Mouse (Mus musculus): ENCODE results near the gene Krtap3-2. TPM values are rescaled to one million over a fixed set of nuclear protein-coding genes. Genes with fewer than 3 reads are reported as not detected.
"Not testable (repeated sequence)": the region's sequence is repeated elsewhere in the genome, so short reads cannot be mapped to it uniquely, and the experiment has no call there.

Gene Krtap3-2
- not detected for total RNA-seq (2021)
- long read RNA-seq, experiment 1 = 0 reads
- long read RNA-seq, experiment 2 = 0 reads

DNA sequence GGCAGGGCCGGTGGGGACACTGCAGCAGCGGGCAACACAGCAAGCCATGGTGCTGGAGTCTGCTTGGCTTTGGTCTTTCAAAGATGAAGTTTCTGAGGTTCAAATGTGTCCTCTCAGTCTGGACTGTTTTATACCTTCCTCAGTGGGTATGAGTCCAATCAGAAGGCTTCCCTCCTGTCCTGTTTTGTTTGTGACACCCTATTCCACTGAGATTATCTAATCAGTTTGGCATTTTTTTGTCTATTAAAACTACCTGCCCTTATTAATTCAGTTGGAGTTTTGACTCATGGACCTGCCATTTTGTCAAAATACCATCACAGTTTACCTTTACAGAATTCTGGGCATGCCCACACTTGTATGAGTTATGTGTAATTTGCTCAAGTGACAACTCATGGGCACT, at the start of gene Krtap3-2:
Gene Krtap3-2 (minus strand): TSS at position 101 of the 400 bp plus-strand sequence.
- no peak for DNase-seq

DNA sequence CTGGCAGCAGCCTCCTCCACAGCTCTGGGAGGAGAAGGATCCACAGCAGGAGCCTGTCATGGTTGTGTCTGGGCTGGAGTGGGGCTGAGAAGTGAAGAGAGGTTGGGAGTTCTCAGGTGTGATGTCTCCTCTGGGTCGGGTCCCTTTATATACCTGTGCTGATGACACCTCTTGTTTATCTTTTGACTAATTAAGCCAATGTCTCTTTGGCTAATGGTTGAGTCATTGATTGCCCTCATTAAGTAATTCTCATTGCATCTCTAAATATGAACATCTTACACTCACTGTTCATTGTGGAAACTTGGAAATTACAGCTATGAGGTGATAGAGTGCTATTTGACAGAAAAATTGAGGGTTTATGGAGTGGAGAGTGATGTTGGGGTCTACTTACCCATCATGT, 46.6 kb upstream of the Krtap3-2 start, which contains the start of gene Gm11938:
Gene Gm11938 (minus strand): TSS at position 101 of the 400 bp plus-strand sequence.
- DNase-seq = not testable (repeated sequence)

- DNase-seq = not testable (repeated sequence)
Measured at GRCm38 (mm10) chr11:99597742-99598141, 41.1 kb upstream of the Krtap3-2 start, which contains the start of gene Krtap9-3. Krtap9-3 (minus strand) TSS chr11:99598105.

GRCm38 (mm10) chr11:99590981-99591380, 34.3 kb upstream of the Krtap3-2 start, which contains the start of gene Krtap1-3:
Krtap1-3 (minus strand) TSS chr11:99591339.
- no peak for DNase-seq

- DNase-seq = no peak
Measured at GRCm38 (mm10) chr11:99585096-99585495, 28.4 kb upstream of the Krtap3-2 start.

- no peak for DNase-seq
Measured at GRCm38 (mm10) chr11:99583245-99583704, 26.6 kb upstream of the Krtap3-2 start, which contains the start of gene Krtap1-4. Krtap1-4 (minus strand) TSS chr11:99583654.

DNA sequence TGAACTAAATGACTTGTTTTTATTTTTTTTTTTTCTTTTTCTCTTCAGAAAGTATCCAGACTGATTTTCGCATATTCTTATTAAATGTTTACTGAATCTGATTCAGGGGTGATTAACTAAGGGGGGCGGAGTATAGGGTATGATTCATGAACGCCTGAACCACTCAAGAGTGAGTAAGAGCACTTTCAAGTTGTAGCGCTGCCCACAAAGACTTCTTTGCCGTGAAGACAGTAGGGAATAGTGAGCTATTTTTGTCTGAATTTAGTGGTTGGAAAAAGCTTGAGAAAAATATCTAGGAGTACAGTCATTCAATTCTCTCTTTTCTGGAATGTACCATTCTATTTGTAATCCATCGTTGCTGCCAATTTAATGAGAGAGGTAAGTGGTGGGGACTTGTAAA, 24.9 kb upstream of the Krtap3-2 start:
- DNase-seq = no peak

DNA sequence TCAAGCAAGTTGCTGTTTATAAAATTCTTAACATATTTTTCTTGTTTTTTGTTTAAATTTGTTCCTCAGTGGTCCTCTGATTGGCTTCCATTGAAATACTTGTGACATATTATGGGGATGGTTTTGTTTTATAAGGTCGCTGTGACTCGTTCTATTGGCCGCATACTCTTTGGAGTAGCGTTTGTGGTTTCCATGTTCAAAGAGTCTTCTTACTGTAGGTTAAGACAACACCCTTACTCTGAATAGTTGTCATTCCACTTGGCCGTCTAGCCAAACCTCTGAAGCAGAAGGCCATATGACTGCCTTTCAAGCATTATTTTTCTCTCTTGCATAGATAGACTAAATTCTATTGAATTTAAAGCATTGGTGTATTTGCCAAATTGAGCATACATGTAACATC, 24.4 kb upstream of the Krtap3-2 start:
- DNase-seq = no peak

- DNase-seq = no peak
Measured at GRCm38 (mm10) chr11:99580636-99581035, 24.0 kb upstream of the Krtap3-2 start, which contains the start of gene Krtap1-5. Krtap1-5 (minus strand) TSS chr11:99581016.

- DNase-seq = peak; percentile 66
Measured at GRCm38 (mm10) chr11:99574106-99574505, 17.5 kb upstream of the Krtap3-2 start.

DNA sequence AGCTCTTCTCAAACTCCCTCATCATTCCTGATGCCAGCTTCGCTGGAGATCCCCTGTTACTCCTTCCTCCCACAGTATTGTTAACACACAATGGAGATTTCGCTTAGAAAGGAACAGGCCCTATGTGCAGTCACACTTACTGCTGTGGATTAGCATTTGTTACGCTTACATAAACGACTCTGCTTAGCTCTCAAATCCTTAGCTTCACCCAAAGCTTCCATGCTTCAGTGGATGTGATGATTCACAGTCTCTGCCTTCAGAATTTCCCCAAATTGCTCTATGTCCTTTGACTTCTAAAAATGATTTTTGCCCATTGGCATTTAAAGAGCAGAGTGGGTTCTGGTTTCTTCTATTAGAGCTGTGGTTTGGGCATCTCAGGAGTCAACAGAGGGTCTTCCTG, 16.5 kb upstream of the Krtap3-2 start:
- DNase-seq = no peak

DNA sequence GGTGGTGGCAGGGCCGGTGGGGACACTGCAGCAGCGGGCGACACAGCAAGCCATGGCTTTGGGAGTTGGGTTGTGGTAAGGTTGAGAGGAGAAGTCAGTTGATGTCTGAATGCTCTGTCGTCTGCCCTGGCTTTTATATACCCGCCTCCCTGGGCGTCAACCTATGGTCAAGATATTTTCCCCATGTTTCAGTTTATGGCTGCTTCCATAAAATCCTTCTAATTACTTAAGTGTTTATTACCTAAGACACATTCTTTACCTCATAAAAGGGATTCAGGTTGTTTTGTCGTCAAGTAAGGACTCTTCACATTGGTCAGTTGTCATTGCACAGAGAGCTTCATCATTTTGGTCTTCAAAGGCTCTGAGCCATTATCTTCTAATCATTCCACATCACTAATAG, 9.9 kb upstream of the Krtap3-2 start, which contains the start of gene Krtap3-1:
Gene Krtap3-1 (minus strand): TSS at position 101 of the 400 bp plus-strand sequence.
- DNase-seq = no peak

DNA sequence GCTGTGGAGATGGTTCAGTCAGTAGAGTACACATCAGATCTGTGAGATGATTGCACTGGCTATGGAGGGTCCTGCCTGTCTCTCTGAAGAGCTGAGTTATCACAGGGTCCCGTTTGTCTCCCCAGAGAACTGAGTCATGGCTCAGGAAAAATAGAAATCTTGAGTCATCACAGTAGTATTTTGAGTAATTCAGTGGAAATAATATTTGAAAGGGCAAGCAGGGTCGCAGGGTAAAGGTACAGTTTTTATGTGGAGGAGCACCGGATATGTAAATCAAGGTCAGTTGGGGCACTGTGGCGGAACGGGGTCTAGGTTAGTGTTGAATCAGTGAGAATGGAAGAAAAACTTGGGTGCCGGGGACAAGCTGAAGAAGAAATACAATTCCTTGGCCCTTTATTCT, 5.9 kb upstream of the Krtap3-2 start:
- DNase-seq = no peak

DNA sequence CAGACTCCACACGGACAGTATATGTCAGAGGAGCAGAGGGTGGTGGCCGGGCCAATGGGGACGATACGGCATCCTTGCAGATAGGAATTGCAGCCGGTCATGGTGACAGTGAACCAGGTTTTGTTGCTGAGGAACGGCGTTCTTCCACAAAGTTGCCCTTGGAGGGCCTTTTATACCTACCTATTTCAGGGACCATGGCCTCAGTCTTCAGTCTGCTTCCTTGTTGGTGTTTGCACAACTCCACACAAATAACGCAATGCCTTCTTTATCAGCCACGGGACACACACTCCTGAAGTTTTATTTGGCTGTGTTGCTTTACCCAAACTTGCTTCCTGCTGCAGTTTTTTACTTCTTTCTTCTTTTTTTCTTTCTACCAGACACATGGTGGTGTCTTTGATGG, 2.7 kb upstream of the Krtap3-2 start, which contains the start of gene Gm11939:
Gene Gm11939 (minus strand): TSS at position 101 of the 400 bp plus-strand sequence.
- no peak for DNase-seq

DNA sequence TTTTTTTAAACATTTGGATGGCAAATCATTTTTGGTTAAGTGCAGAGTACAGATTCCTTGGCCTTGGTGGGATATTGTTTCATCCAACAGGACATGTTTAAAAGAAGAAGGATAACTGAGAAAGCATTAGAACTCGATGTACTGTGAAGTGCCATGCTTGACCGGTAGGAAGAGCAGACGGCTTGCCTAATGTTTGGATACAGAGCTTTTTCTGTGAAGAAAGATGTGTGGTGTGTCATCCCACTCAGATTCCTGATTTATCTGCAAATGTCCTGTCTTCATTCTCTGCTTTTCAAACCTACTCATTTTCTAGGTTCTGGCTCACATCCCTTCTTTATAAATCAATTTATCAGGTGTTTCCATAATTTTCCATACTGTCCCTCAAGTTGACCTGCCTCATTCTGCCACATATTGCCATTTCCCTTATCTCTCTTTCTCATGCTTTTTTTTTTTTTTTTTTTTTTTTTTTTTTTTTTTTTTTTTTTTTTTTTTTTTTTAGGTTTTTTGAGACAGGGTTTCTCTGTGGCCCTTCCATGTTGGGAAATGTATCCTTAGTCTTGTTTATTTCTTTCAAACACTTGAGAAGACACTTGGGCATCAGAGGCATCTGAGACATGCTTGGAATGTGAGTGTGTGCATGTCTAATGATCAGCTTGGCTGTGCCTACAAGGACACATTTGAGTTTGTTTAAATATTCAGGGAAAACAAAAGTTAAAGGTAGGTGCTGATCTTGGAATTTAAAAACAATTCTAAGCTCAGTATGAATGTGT, 1.5 kb upstream of the Krtap3-2 start:
- no peak for DNase-seq

DNA sequence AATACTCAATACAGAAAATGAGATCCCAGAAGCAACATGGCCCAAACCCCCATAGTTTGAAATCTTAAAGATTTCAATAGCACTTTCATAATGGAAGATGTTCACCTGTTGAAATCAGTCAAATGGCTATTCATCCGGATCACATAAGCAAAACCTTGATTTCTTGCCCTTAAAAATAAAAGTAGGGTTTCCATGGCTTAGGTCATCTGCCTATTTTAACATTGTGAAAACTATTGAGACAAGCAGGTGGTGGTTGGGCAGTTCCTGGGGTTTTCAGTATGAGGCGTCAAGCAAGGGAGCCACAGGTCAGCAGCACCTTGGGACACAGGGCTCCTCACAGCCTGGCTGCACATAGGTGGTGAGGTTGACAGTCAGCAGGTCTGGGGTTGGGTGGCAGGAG, 458 bp downstream of the Krtap3-2 start:
- DNase-seq = no peak

DNA sequence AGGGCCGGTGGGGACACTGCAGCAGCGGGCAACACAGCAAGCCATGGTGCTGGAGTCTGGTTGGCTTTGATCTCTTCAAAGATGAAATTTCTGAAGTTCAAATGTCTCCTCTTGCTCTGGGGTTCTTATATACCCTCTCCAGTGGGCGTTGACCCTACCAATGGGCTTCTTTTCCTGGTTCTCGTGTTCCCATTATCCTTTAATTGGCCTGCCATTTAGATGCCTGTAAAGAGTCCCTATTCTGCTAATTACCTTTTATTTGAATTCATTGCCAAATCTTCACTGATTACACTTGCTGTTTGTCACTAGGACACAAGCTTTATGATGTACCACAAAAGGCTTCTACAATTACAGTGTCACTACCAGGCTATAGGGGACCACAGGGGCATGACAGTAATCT, 5.9 kb downstream of the Krtap3-2 start, which contains the start of gene Krtap3-3:
Gene Krtap3-3 (minus strand): TSS at position 101 of the 400 bp plus-strand sequence.
- DNase-seq = no peak

- no peak for DNase-seq
Measured at GRCm38 (mm10) chr11:99547892-99548291, 8.8 kb downstream of the Krtap3-2 start.

DNA sequence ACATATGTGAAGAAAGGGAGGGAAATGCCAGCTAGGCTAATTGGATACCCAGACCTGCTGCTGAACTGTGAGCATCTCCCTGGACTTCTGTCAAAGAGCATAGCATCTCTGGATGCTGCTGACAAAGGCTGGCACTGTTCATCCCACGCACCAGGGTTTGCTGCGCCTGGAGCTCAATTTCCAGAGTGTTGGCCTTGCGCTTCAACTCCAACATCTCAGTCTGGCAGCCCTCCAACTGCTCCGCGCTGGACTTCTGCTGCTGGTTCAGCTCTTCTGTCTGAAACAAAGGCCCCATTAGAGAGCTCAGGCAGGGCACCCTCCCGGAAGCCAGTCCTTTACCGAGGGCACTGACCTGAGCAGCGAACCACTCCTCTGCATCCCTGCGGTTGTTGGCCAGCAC, 16.9 kb downstream of the Krtap3-2 start:
- peak; percentile 17 for DNase-seq

GRCm38 (mm10) chr11:99521288-99521860, 35.3 kb downstream of the Krtap3-2 start, which contains the start of gene Krt39:
Krt39 (minus strand) TSS chr11:99521338.
- no peak for DNase-seq

- DNase-seq = no peak
Measured at GRCm38 (mm10) chr11:99514098-99514497, 42.6 kb downstream of the Krtap3-2 start.
